Mouse (Mus musculus) heart, adult 8-10 months (tissue): Measurements from ENCODE around the gene Pkd1l3. TPM values are rescaled to one million over a fixed set of nuclear protein-coding genes. Genes with fewer than 3 reads are reported as not detected.
A peak's percentile ranks its signal among the peaks of the same experiment; 100 is the strongest.

ENCODE experiments used
- DNase-seq: peaks from one replicate; pipeline ENCODE4 v3.0.0; 2022; ENCODE audit warnings: low spot score
- total RNA-seq, 4 experiments: library from RNA; stranded (reverse); gene quantifications; 2 replicates each; pipeline ENCODE4 v1.2.4; 2022

Pkd1l3 gene
- total RNA-seq, 4 experiments from 2014 or later: 0.16 to 0.35 TPM; not detected in 2

- DNase-seq: no peak
Observed at GRCm38 (mm10) chr8:109628638-109629037, 14.3 kb downstream of the Pkd1l3 start.

- no peak for DNase-seq
Observed at GRCm38 (mm10) chr8:109632498-109632897, 18.2 kb downstream of the Pkd1l3 start.

GRCm38 (mm10) chr8:109635146-109635545, 20.8 kb downstream of the Pkd1l3 start:
- no peak for DNase-seq

GRCm38 (mm10) chr8:109638851-109639250, 24.5 kb downstream of the Pkd1l3 start:
- no peak for DNase-seq

DNA sequence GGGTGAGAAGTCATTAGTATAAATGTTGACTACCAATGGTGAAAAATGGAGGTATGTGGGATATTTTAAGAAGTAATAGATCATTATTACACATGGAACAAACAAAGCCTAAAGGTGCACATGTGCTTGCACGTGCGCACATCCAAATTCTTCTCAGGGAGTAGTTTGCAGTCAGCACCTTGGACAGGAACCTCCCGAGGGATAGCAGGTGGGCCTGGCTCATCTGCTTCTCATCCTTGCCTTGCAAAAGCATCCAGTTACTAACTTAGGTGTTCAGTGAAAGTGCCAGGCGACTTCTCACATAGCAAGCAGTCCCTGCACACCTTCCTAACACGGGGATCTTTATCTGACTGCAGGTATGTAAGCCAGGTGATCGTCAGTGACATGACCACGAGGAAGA, 26.1 kb downstream of the Pkd1l3 start:
- DNase-seq: no peak

DNA sequence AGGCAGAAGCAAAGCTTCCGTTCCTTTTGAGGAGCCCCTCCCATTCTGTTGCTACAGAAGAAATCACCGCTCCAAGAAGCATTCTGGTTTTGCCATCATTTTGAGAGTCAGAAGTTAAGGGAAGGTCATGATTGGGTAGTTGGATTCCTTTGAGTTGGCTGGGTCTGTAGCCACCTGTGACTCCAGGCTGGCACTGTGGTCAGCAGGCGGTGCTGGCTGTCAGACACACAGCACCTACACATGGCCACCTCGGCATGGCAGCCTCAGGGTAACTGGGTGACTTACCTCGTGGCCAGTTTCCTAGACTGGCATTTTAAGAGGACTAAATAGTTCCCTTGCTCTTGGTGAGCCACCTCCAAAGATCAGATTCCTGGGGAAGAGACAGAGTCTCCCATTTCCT, 26.9 kb downstream of the Pkd1l3 start:
- no peak for DNase-seq

DNA sequence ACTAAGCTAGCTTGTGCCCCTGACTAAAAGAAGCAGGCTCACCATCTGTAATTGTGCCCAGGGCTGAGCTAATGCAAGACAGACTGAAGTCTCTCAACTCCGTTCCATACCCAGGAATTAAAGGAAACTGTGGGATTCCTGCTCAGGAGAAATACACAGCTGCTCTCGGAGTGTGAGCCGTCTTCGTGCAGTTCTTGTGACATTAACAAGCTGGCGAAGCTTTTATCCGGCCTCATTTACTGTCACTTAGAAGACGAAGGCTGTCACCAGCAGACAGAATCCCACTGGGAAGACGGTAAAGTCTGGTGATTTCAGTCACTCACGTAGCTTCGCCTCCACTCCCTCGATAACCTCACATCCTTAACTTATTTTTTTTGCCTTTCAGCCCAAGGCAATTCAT, 33.0 kb downstream of the Pkd1l3 start:
- DNase-seq: no peak

DNA sequence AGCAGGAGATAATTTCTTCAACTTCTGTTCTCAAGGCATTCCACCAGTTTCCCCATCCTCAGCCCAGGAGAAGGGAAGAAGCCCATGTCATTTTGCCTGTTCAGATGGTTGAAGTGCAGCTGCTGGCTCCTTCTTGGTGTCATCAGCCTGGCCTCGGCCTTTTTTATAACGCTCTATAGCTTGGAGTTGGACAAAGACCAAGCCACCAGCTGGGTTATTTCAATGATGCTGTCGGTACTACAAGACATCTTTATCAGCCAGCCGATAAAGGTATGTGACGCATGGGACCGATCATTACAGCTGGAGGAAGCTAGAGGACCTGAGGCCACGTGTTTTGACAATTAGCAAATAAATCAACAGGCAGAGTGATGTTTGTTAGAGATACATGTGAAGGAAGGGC, 34.2 kb downstream of the Pkd1l3 start:
- DNase-seq: no peak

- DNase-seq: no peak
Observed at GRCm38 (mm10) chr8:109650801-109651200, 36.5 kb downstream of the Pkd1l3 start.

GRCm38 (mm10) chr8:109656860-109657259, 42.5 kb downstream of the Pkd1l3 start:
- no peak for DNase-seq

DNA sequence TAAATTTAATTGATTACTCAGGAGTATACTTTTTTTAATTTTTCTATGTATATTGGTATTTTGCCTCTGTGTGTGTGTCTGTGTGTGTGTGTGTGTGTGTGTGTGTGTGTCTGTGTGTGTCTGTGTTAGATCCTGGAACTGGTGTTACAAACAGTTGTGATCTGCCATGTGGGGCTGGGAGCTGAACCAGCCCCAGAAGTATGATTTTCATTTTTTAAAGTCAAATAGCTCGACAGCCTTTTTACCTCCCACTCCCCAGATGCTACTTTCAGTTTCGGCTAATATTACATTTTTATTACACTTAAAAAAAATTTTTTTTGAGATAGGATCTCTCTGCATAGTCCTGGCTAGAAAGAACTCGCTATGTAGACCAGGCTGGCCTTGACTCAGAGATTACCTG, 48.0 kb downstream of the Pkd1l3 start:
- DNase-seq: no peak

- no peak for DNase-seq
Observed at GRCm38 (mm10) chr8:109666616-109667015, 52.3 kb downstream of the Pkd1l3 start.

- no peak for DNase-seq
Observed at GRCm38 (mm10) chr8:109672656-109673055, 58.3 kb downstream of the Pkd1l3 start.

- DNase-seq: no peak
Observed at GRCm38 (mm10) chr8:109673596-109673995, 59.3 kb downstream of the Pkd1l3 start.

DNA sequence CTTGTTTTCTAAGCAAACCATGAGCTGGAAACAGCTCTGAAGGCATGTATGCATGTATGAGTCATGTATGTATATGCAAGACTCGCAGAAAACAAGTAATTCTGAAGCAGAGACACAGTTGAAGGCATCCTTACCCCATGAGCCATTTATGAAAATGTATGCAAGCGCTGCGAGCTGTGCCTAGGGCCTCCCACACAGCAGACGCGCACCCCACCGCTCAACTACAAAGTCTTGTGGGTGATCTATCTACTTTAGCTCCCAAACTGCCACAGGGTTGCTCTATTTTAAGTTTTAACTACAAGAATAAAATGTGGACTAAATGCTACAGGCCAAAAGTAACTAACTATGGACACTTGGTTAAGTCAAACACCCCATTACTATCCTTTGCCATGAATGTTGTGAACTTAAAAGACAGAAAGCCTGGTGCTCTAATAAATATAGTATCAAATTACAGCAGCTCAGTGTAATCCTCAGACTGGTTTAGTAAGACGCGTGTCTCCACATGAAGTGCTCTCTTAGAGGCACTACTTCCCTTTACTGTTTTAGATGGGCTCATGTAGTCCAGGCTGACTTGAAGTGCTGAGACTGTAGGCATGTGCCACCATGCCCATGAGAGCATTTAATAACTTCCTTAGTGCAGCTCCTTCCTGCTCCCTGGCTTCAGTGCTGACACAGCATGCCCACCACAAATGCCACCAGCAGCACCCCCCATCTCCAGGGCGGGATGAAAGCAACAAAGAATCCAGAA, 61.8 kb downstream of the Pkd1l3 start:
- DNase-seq: no peak

GRCm38 (mm10) chr8:109681535-109681934, 67.2 kb downstream of the Pkd1l3 start:
- DNase-seq: no peak

DNA sequence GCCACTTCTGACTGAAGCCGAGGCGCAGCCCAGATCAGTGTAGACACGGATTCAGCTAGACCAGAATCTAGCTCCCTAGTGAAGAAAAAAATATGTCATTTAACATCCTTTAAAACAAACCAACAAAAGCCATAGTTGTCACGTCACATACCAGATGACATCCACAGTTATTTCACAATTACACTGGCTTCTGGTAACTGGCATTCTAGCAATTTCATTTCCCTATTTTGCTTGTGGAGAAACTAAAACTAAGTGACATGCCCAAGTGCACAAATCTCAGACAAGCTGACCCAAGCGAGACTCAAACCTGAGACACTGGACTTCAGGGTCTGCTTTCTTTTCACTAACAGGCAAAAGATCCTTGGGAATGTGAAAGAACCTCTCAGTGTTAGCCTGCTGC, 67.8 kb downstream of the Pkd1l3 start:
- DNase-seq: no peak

- no peak for DNase-seq
Observed at GRCm38 (mm10) chr8:109687248-109687647, 72.9 kb downstream of the Pkd1l3 start.

- no peak for DNase-seq
Observed at GRCm38 (mm10) chr8:109691769-109692168, 77.5 kb downstream of the Pkd1l3 start.

- no peak for DNase-seq
Observed at GRCm38 (mm10) chr8:109692443-109693145, 78.3 kb downstream of the Pkd1l3 start.

GRCm38 (mm10) chr8:109693146-109693900, 79.0 kb downstream of the Pkd1l3 start, which contains the start of gene Ist1:
Gene Ist1 (minus strand): TSS chr8:109693260.
- DNase-seq: peak; percentile 98

- DNase-seq: no peak
Observed at GRCm38 (mm10) chr8:109694154-109694553, 79.8 kb downstream of the Pkd1l3 start.
